Mouse (Mus musculus) left cerebral cortex, adult 18-20 months (tissue): ENCODE data around the gene Unc119b. TPM values are rescaled to one million over a fixed set of nuclear protein-coding genes. Genes with fewer than 3 reads are reported as not detected.
"Not testable (repeated sequence)": the region's sequence is repeated elsewhere in the genome, so short reads cannot be mapped to it uniquely, and the experiment has no call there.

ENCODE experiments used
- DNase-seq, 2 experiments: peaks; one replicate each; pipeline ENCODE4 v3.0.0; 2021 to 2022; ENCODE audit warnings: low spot score in 2 of 2, mixed read lengths in 1 of 2
- total RNA-seq, 2 experiments: library from RNA; stranded (reverse); gene quantifications; 2 replicates each; pipeline ENCODE4 v1.2.3; 2021

Unc119b gene
- total RNA-seq, 2 experiments from 2014 or later: 28.8 to 28.9 TPM

- no peak for DNase-seq
Measured at GRCm38 (mm10) chr5:115139124-115139523, 4.3 kb upstream of the Unc119b start.

- DNase-seq: no peak
Measured at GRCm38 (mm10) chr5:115133358-115134066, 1.3 kb downstream of the Unc119b start.

GRCm38 (mm10) chr5:115132465-115132864, 2.3 kb downstream of the Unc119b start:
- no peak for DNase-seq

- DNase-seq: no peak
Measured at GRCm38 (mm10) chr5:115129328-115129727, 5.4 kb downstream of the Unc119b start.

- DNase-seq: no peak
Measured at GRCm38 (mm10) chr5:115127421-115128179, 7.2 kb downstream of the Unc119b start.

- DNase-seq: no peak
Measured at GRCm38 (mm10) chr5:115126578-115127312, 8.0 kb downstream of the Unc119b start.

GRCm38 (mm10) chr5:115125211-115125871, 9.4 kb downstream of the Unc119b start:
- DNase-seq: peak; percentile 86 to 92

GRCm38 (mm10) chr5:115124690-115125089, 10.1 kb downstream of the Unc119b start:
- DNase-seq: no peak

GRCm38 (mm10) chr5:115120978-115121377, 13.8 kb downstream of the Unc119b start:
- DNase-seq: no peak

GRCm38 (mm10) chr5:115118961-115119570, 15.7 kb downstream of the Unc119b start, which contains the start of gene Acads:
Gene Acads (minus strand): TSS chr5:115119346.
- DNase-seq: peak in 1 of 2 experiments; percentile 57

- DNase-seq: no peak
Measured at GRCm38 (mm10) chr5:115117467-115117866, 17.3 kb downstream of the Unc119b start.

- DNase-seq: no peak
Measured at GRCm38 (mm10) chr5:115116426-115116825, 18.3 kb downstream of the Unc119b start.

GRCm38 (mm10) chr5:115114501-115114900, 20.3 kb downstream of the Unc119b start:
- DNase-seq: no peak

- DNase-seq: no peak
Measured at GRCm38 (mm10) chr5:115113244-115113643, 21.5 kb downstream of the Unc119b start.

GRCm38 (mm10) chr5:115111156-115111555, 23.6 kb downstream of the Unc119b start:
- no peak for DNase-seq

GRCm38 (mm10) chr5:115103253-115103652, 31.5 kb downstream of the Unc119b start:
- not testable (repeated sequence) for DNase-seq

- DNase-seq: no peak
Measured at GRCm38 (mm10) chr5:115102231-115102630, 32.5 kb downstream of the Unc119b start.

- DNase-seq: no peak
Measured at GRCm38 (mm10) chr5:115100473-115100872, 34.3 kb downstream of the Unc119b start.

- no peak for DNase-seq
Measured at GRCm38 (mm10) chr5:115099991-115100390, 34.8 kb downstream of the Unc119b start.

GRCm38 (mm10) chr5:115099530-115099929, 35.2 kb downstream of the Unc119b start:
- DNase-seq: no peak

- DNase-seq: no peak
Measured at GRCm38 (mm10) chr5:115098195-115098594, 36.6 kb downstream of the Unc119b start, which contains the start of gene Gm10401. Gene Gm10401 (minus strand): TSS chr5:115098295.
